Mouse (Mus musculus): ENCODE measurements at regions not wholly inside any gene's neighbourhood (a gene's known extent, or its start where the extent isn't known, plus 50 kb on each side); places are given as distances from the start of the nearest gene placed in this dataset.
"Not testable (repeated sequence)": the region's sequence is repeated elsewhere in the genome, so short reads cannot be mapped to it uniquely, and the experiment has no call there.

DNA sequence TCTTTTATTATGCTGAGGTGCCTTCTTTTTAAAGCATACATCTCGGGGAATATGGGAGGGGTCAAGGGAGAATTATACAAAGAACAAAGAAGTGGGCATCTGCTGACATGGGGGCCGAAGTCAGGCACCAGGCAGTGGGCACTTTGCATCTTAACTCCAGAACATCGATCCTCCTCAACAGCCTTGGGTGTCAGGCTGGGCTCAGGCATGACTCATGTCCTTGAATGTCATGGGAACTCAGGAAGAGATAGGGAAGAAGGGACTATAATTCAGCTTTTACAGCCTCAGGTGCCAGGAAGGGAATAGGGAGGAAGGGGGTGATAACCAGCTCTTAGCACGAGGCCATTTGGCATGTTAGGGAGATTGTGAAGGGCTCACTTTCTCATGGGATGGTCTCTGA, 85.6 kb upstream of the Ptprz1 start:
- DNase-seq: not testable (repeated sequence)

GRCm38 (mm10) chr6:22791801-22792200, 83.5 kb upstream of the Ptprz1 start:
- DNase-seq: no peak

DNA sequence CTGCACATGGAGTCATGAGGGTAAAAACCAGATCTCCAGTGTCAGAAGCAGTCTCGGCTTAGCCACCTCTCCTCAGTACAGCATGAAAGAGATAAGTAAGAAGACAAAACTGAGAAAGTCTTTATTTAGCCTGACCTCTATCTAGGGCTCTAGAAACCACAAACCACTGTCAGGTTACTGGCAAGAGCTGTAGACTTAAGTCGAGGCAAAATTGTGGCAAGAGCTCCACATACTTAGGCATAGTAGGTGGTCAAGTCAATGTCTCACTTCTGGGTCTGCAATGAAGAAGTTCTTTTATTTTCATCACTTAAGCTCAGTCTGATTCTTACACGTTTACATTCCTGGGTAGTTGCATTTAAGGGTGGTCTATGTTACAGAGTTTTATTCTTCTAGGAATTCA, 82.7 kb upstream of the Ptprz1 start:
- DNase-seq: no peak

GRCm38 (mm10) chr6:22794071-22794721, 81.1 kb upstream of the Ptprz1 start:
- DNase-seq: peak; percentile 82

GRCm38 (mm10) chr6:22794755-22795154, 80.5 kb upstream of the Ptprz1 start:
- no peak for DNase-seq

DNA sequence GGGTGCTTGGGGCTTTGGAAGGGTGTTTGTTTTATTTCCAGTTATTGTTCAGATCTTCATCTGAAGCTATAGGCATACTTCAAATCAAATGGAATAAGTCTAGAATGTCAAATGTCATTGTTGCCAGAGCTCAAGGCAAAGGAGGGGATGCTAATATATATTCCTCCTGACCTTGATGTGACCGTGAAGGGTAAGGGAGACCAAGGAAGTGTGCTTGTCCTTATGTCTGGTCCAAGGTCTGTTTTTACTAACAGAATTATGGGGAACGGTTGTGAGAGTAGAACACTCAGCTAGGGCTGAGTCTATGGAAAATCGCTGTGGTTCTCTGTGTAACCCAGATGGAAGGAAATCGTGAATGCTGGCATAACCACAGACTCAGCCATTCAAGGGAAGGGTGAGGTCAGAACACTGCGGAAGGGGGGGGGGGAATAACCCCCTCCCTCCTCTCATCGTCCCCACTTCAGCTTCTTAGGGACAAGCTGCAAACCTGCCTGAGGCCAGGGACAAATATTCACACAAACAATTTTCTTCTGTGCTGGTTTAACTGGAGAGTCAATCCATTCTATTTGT, 79.9 kb upstream of the Ptprz1 start:
- no peak for DNase-seq

DNA sequence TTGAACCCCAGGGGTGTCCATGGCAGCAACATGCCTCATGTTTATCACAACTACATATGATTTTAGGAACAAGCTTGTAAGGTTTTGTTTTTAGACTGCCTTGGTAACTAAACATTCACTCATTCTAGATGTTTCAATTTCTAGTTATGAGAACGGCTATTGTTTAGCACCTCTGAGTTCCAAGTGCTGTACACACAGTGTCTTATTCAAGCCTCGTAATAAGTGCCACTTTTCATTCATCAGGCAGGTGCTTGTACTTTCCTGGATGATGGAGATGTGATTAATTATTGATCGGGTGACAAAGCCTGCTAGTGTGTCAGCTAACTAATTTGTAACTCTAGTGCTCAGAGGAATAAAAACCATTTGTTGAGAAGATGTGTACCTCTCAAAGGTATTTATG, 73.4 kb upstream of the Ptprz1 start:
- no peak for DNase-seq

DNA sequence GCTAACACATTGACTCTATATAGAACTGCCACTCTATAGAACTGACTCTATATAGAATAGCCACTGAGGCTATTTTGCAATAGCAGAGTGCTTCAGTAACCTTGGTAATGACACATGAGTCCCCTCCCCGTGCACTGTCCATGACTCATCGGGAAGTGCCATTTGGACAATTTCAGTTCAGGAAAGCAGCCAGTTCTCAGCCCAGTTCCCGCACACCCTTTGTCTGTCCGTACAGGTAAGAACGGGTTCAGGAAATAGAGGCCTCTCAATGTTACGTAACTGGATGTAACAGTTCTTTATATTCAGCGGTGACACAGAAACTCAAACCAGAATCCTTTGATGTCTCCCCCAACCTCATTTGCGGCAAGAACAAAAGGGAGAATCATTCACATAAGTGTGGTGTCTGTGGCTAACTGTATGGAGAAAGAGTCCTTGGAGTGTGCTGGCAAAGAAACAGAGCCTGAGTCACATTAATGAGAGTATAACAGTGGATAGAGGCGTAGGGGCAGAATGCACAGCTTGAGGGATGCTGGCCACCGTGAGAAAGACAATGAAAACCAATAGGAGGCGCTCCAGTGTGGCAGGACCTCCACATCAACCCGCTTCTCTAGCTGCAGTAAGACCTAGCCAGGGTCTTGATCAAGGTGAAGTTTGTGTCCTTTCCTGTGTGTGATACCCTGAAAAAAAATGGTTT, 72.8 kb upstream of the Ptprz1 start:
- no peak for DNase-seq

DNA sequence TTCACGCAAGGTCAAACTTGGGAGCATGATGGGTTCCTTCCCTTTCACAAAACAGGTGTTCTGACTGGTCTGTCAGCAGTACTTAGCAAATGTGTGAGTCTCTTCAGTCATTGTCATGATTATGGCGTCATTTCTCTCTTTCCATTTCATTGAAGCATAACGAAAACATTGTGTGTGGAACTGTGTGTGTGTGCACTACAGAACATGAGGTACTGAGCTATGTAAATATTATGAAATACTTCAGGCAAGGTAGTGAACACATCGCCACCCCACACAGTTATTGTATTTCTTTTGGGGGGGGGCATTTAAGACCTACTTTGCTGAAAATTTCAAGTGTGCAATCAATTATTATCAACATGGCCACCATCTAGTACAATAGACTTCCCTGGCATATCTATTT, 71.4 kb upstream of the Ptprz1 start:
- no peak for DNase-seq

DNA sequence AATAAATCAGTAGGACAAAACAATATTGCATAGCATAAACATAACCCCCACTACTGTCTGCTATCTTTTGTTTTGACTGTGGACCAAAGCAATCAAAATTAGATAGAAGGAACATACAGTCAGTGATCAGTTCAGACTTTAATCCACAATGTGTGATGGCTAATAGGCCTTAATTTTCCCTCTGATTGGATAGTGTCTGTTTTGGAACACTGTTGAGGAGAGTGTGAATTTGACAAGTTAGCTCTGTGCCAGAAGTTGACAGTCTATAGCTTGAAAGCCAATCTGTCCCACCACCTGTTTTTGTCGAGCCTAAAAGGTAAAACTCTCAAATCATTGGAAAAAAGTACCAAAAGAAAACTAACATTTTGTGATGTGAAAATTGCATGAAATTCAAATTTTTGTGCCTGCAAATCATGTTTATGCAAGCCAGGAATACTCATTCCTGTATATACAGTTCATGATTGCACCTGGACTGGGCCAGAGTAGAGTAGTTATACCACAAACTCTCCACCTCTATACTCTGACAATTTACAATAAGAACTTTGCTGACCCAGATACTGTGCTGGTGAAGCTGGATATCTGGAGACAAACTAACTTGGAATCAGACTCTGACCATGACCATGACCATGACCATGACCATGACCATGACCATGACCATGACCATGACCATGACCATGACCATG, 50.1 kb upstream of the Ptprz1 start:
- DNase-seq: no peak

Data from layer of hippocampus, adult 9-11 months (tissue).